Mouse (Mus musculus) kidney, postnatal 4 days (tissue): ENCODE measurements around the gene Vamp1.
A peak's percentile ranks its signal among the peaks of the same experiment; 100 is the strongest.
"Not testable (repeated sequence)": the region's sequence is repeated elsewhere in the genome, so short reads cannot be mapped to it uniquely, and the experiment has no call there.

Experiments
- DNase-seq, 2 experiments: peaks; one replicate each; pipeline ENCODE4 v3.0.0; 2021; ENCODE audit warnings: mixed read lengths in 2 of 2

Vamp1 gene

DNA sequence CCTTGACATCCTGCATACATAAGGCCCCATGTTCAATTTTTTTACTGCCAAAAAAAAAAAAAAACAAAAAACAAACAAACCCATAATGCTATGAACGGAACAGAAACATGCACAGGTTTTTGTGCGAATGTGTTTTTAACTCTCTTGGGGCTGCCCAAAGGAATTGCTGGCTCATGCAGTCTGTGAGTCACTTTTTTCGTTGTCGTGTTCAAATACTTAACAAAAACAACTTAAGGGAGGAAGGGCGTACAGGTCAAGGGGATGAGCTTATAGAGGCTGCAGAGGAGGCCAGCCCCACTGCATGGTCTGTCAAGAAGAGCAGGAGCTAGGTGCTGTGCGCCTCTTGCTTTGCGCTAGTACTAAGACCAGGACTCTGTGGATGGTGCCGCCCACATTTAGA is 37.4 kb downstream of the Vamp1 start:
- no peak for DNase-seq

GRCm38 (mm10) chr6:125253863-125254715 is 38.7 kb downstream of the Vamp1 start:
- peak in 1 of 2 experiments; percentile 36 for DNase-seq

- no peak for DNase-seq
These were observed 40.2 kb downstream of the Vamp1 start for GRCm38 (mm10) chr6:125255516-125256044.

DNA sequence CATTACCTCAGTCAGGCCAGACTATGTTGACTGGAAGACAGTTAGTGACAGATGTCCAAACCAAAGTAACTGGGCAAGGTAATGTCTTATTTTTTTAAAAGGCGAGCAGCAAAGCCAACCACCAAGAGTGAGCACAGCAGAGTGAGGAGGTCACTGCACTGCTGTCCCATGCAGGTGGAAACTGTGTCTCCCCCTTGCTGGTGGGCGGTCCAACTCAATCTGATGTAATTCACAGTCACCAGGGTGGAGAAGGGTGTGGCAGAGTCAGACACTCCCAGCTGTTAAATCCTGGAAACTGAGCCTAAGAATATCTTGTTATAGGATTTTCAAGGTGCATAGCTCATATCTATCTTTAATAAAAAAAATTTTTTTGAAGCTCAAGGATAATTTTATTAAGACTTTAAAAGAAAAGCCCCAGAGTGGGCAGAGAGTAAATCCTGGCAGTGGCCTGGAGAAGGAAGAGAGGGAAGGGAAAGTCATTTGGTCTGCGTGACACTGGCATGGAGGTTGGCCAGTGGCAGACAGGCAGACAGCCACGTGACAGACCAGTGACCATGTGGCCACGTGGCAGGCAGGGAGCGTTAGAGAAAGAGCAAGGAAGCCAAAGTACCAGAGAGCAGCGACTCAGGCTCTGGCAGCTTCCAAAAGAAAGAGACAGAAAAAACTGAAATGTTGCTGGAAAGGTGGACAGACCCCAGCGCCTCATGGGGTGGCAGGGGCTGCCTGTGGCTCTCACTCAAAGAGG is 41.0 kb downstream of the Vamp1 start:
- peak in 1 of 2 experiments; percentile 31 for DNase-seq

- no peak for DNase-seq
These were observed 44.7 kb downstream of the Vamp1 start for GRCm38 (mm10) chr6:125260006-125260555.

DNA sequence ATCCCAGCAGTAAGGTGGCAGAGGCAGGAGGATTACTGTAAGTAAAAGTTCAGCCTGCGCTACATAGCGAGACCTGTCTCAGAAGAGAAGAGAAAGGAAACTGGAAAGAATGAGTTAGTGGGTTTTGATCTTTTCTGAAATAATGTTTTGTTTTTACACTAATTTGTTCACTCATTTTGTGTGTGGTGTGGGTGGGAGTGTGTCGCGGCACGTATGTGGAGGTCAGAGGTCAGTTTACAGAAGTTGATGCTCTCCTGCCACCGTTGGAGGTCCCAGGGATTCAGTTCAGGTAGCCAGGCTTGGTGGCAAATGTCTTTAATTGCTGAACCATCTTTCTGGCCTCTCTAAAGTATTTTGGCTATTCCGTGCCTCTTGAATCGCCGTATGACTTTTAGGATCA is 48.9 kb downstream of the Vamp1 start:
- DNase-seq, result no peak

DNA sequence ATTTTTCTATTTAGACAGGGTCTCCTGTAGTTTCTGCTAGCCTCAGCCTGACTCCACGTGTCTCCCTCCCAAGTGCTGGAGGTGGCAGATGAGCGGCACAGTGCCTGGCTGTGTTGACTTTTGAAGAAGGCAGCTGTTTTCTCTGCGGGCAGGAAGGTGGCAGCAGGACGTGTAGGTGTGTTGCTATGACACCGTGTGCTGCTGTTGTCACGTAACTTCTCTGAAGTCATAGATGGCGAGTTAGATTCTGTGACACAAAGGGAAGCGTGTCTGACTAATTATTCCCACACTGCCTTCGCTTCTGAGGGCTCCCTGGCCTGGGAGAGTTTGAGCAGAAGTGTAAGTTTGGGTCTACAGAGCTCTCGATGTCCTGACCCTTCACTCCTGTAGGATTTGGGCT is 49.9 kb downstream of the Vamp1 start:
- DNase-seq, result no peak

GRCm38 (mm10) chr6:125266091-125266490 is 50.7 kb downstream of the Vamp1 start:
- DNase-seq, result no peak

DNA sequence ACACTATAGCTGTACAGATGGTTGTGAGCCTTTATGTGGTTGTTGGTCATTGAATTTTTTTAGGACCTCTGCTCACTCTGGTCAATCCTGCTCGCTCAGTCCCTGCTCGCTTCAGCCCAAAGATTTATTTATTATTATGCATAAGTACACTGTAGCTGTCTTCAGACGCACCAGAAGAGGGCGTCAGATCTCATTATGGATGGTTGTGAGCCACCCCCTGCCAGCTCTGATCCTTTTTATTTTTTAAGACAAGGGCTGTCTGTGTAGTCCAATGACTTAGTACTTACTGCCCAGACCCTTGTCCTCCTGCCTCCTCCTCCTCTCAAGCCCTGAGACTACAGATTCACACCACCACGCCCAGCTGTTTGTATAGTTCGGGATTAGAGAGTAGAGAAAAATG is 51.2 kb downstream of the Vamp1 start:
- not testable (repeated sequence) for DNase-seq

GRCm38 (mm10) chr6:125267469-125267868 is 52.1 kb downstream of the Vamp1 start:
- no peak for DNase-seq

DNA sequence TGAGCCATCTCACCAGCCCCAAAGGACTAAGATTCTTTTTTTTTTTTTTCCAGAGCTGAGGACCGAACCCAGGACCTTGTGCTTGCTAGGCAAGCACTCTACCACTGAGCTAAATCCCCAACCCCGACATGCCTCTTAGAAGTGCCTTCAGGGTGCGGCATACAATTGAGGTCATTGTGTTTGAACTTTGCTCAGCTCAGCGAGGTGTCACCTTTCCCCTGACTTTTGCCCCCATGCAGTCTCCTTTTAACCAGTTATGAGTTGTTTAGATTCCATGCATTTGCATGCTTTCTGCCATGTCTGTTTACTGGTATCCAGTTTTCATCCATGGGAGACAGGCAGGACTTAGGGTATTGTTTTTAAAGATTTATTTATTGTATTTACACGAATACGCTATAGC is 53.4 kb downstream of the Vamp1 start:
- DNase-seq, result no peak

DNA sequence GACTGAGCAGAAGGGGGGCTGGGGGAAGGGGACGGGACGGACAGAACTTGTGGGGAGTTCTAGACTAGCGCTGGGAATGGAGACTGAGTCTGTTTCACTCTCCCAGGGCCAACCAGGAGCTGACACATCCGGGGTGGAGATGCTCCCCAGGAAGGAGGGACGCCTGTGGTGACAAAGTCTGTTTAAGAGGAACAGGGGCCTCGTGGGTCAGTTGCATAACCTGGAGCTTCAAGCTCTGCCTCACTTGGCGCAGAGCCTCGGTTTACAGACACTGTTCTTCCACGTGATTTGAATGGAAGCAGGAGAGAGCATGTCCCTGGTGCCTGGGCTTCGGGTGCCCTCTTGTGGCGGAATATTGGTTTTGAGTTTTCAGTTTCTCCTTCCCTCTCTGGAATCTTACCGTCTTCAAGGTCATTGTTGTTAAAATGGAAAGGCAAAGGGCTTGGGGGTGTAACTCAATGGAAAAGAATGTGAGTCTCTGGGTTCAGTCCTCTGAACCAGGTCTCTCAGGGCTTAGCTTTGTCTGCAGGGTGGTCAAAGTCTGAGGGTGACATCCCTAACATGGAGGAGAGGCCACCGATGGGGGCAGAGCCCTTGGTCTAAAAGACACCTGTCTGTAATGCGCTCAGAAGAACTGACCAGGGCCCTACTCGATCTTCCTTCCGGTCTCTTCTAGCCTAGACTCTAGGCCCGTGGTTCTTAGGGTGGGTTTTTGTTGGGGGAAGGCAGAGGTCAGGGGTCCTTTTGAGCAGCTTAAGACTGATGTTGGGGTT is 56.3 kb downstream of the Vamp1 start:
- DNase-seq, result peak; percentile 90 to 93

DNA sequence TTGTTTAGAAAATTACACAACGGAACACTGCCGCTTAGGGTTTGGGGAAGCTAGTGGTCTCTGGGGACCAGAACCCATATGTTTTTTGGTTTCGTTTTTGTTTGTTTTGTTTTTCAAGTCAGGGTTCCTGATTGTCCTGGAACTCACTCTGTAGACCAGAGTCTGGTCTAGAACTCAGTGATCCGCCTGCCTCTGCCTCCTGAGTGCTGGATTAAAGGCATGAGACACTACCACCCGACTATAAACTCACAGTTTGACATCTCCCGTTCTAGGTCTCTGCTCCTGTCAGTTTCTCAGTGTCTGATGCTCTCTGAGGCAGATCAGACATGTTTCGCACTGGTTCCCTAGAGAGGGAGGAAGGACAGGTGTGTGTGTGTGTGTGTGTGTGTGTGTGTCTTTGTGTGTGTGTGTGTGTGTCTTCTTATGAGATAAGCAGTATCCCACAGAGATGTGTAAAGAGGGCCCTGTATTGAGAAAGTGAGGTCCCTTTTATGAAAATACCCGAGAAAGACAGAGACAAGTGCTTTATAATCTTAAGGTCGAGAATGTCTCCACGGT is 57.0 kb downstream of the Vamp1 start:
- DNase-seq, result no peak

DNA sequence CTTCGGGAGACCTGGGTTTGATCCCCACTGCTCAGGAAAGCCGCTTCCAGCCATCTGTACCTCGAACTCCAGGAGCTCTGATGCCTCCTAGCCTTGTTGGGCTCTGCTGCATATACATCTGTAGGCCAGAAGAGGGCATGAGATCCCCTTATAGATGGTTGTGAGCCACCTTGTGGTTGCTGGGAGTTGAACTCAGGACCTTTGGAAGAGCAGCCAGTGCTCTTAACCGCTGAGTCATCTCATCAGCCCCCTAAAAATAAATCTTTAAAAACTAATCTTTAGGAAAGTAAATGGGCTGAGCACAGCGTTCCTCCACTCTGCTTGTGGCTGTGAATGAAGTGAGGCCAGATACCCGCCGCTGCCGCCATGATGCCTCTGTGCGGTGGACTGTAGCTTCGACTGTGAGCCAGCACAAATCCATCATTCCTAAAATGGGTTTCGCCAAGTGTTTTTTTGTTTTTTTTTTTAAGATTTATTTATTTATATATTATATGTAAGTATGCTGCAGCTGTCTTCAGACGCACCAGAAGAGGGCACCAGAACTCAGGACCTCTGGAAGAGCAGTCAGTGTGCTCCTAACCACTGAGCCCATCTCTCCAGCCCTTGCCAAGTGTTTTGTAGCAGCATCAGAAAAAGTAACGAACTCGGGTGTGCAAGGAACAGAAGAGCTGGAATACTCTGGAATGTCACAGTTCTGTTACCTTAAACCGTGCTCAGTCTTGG is 59.7 kb downstream of the Vamp1 start:
- DNase-seq, result peak; percentile 70 to 81

- DNase-seq, result no peak
These were observed 64.4 kb downstream of the Vamp1 start for GRCm38 (mm10) chr6:125279729-125280128.

DNA sequence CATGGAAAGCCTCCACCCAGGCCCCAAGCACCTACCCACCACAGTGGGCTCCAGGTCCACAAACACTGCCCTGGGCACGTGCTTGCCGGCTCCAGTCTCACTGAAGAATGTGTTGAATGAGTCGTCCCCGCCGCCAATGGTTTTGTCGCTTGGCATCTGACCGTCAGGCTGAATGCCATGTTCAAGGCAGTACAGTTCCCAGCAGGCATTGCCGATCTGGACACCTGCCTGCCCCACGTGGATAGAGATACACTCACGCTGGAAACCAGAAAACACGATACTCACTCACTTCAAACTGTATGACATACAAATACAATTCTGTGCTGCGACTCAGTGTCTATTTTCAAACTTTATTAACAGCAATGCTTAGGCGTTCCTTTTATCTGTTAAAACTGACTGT is 67.4 kb downstream of the Vamp1 start:
- DNase-seq, result not testable (repeated sequence)

DNA sequence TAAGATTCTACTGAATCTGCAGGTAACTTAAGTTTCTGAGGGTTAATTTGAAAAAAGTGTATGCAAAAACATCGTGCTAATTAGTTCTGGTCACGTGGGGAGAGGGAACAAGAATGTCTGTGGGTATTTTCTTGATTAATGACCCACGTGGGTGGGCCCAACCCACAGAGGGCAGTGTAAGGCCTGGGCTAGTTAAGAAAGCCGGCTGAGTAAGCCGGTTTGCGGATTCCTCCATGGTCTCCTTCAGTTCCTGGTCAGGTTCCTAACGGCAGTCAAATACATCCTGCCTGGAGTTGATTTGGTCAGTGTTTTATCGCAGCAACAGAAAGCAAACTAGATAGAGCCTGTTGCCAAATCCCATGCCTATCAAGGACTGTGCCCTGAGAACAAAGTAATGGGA is 68.9 kb downstream of the Vamp1 start:
- peak in 1 of 2 experiments; percentile 47 for DNase-seq

DNA sequence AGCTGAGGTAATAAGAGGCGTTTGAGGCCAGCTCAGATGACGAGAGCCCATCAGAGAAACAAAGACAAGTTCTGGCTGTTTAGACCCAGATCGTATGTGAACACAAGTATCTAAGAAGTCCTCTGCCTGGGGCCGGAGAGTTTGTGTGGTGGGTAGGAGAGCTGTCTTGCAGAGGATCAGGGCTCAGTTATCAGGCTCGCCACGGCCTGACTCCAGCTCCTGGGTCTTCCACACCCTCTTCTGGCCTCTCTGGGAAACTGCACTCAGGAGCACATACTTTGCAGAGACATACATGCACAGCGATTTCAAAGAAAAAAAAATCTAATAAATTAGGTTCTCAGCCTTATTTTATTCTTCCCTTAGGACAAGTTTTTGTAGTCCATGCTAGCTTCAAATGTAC is 69.4 kb downstream of the Vamp1 start:
- no peak for DNase-seq

GRCm38 (mm10) chr6:125285890-125286289 is 70.5 kb downstream of the Vamp1 start, which contains the start of gene Tuba3a:
Gene Tuba3a (minus strand): TSS chr6:125286042.
- DNase-seq, result no peak

GRCm38 (mm10) chr6:125286944-125287343 is 71.6 kb downstream of the Vamp1 start:
- no peak for DNase-seq

GRCm38 (mm10) chr6:125288730-125289129 is 73.4 kb downstream of the Vamp1 start:
- no peak for DNase-seq

GRCm38 (mm10) chr6:125291329-125291728 is 76.0 kb downstream of the Vamp1 start:
- no peak for DNase-seq
